Mouse (Mus musculus) limb, embryonic 12.5 days (tissue): ENCODE results near the gene Crcp. TPM values are rescaled to one million over a fixed set of nuclear protein-coding genes. Genes with fewer than 3 reads are reported as not detected.

ENCODE experiments used
- ATAC-seq: fragments of 200-750 bp; cut with Nextera tagmentation; 2 replicates; pipeline ENCODE4 v1.8.0; 2017; ENCODE audit warnings: low read depth, moderate TSS enrichment; ENCODE audit not compliant: insufficient number of reproducible peaks, insufficient read depth, low FRiP score, low TSS enrichment
- H3K27ac ChIP-seq: fragments of 300-500 bp; sonication (generic); 2 replicates; pipeline ENCODE4 v1.5.1; 2016; ENCODE audit warnings: mild to moderate bottlenecking, moderate library complexity
- H3K27me3 ChIP-seq: fragments of 300-500 bp; sonication (generic); 2 replicates; pipeline ENCODE4 v1.6.1; 2016; ENCODE audit warnings: mild to moderate bottlenecking, moderate library complexity
- H3K36me3 ChIP-seq: fragments of 300-500 bp; sonication (generic); 2 replicates; pipeline ENCODE4 v1.6.1; 2016; ENCODE audit warnings: mild to moderate bottlenecking, moderate library complexity
- H3K4me1 ChIP-seq: fragments of 300-500 bp; sonication (generic); replicated peaks from 2 replicates; pipeline ENCODE4 v1.6.1; 2016
- H3K4me2 ChIP-seq: fragments of 300-500 bp; sonication (generic); 2 replicates; pipeline ENCODE4 v1.6.1; 2016; ENCODE audit warnings: mild to moderate bottlenecking, moderate library complexity
- H3K4me3 ChIP-seq: fragments of 300-500 bp; sonication (generic); replicated peaks from 2 replicates; pipeline ENCODE4 v1.5.1; 2016; ENCODE audit warnings: mild to moderate bottlenecking
- H3K9ac ChIP-seq: fragments of 300-500 bp; sonication (generic); replicated peaks from 2 replicates; pipeline ENCODE4 v1.6.1; 2016; ENCODE audit warnings: mild to moderate bottlenecking, moderate library complexity
- H3K9me3 ChIP-seq: fragments of 300-500 bp; sonication (generic); 2 replicates; pipeline ENCODE4 v1.6.1; 2016; ENCODE audit warnings: mild to moderate bottlenecking, moderate library complexity
- WGBS: fragments of 180-500 bp; shearing (Covaris S2); methylation state at CpG from one replicate; pipeline ENCODE4 v1.1.7; 2016; 5-methylcytosine and 5-hydroxymethylcytosine counted together
- polyA plus RNA-seq: library from polyadenylated mRNA; unstranded; fragments of >200 nt; fragmentation: Nextera tagmentation; extraction: Ambion mirVana; gene quantifications from 2 replicates; pipeline ENCODE4 v1.2.1, GENCODE M21; 2016

Gene Crcp
- polyA plus RNA-seq, 1 experiment from 2014 or later: 39.6 TPM

GRCm38 (mm10) chr5:130056303-130056702 lies 27.2 kb downstream of the Crcp start:
- WGBS: 98% methylated on average over 2 of the region's 2 CpGs
- Histone ChIP-seq H3K27ac (no peak overlapping the region), H3K4me1 (no peaks in the 10 kb centered on the region), H3K27me3 (no peaks in the 10 kb centered on the region), H3K9ac (no peak overlapping the region), H3K4me2 (no peak overlapping the region), H3K9me3 (no peaks in the 10 kb centered on the region), H3K4me3 (no peak overlapping the region), H3K36me3 (peaks cover 53% of the 10 kb centered on the region)
- ATAC-seq: no peak

- Histone ChIP-seq H3K4me3 (no peak overlapping the region), H3K4me1 (no peaks in the 10 kb centered on the region), H3K27ac (no peak overlapping the region), H3K9ac (no peak overlapping the region), H3K4me2 (no peak overlapping the region), H3K36me3 (peaks cover 40% of the 10 kb centered on the region), H3K9me3 (no peaks in the 10 kb centered on the region), H3K27me3 (no peaks in the 10 kb centered on the region)
- peak; percentile 47; the same call in 1 of the 2 replicates for ATAC-seq
- 83% methylated on average over 12 of the region's 12 CpGs for WGBS
These were observed 30.6 kb downstream of the Crcp start for GRCm38 (mm10) chr5:130059413-130060328.

GRCm38 (mm10) chr5:130060329-130060665 lies 31.2 kb downstream of the Crcp start:
- Histone ChIP-seq H3K27me3 (no peaks in the 10 kb centered on the region), H3K27ac (no peak overlapping the region), H3K4me1 (no peaks in the 10 kb centered on the region), H3K36me3 (peaks cover 39% of the 10 kb centered on the region), H3K4me2 (no peak overlapping the region), H3K9me3 (no peaks in the 10 kb centered on the region), H3K4me3 (no peak overlapping the region), H3K9ac (no peak overlapping the region)
- WGBS: 93% methylated on average over 4 of the region's 4 CpGs
- no peak for ATAC-seq

- Histone ChIP-seq H3K9me3 (peaks cover 6% of the 10 kb centered on the region; the same call in 1 of the 2 replicates), H3K27me3 (no peaks in the 10 kb centered on the region), H3K36me3 (peaks cover 32% of the 10 kb centered on the region), H3K4me2 (no peak overlapping the region), H3K4me3 (no peak overlapping the region), H3K27ac (no peak overlapping the region), H3K4me1 (no peaks in the 10 kb centered on the region), H3K9ac (no peak overlapping the region)
- no peak for ATAC-seq
- WGBS: 82% methylated on average over 2 of the region's 2 CpGs
These were observed 33.0 kb downstream of the Crcp start for GRCm38 (mm10) chr5:130062096-130062495.

GRCm38 (mm10) chr5:130063760-130064159 lies 34.7 kb downstream of the Crcp start:
- Histone ChIP-seq H3K4me2 (no peak overlapping the region), H3K9me3 (peaks cover 6% of the 10 kb centered on the region; the same call in 1 of the 2 replicates), H3K4me3 (no peak overlapping the region), H3K36me3 (peaks cover 27% of the 10 kb centered on the region), H3K27ac (no peak overlapping the region), H3K9ac (no peak overlapping the region), H3K4me1 (no peaks in the 10 kb centered on the region), H3K27me3 (no peaks in the 10 kb centered on the region)
- ATAC-seq: no peak
- WGBS: 88% methylated on average over 2 of the region's 2 CpGs

GRCm38 (mm10) chr5:130065579-130065978 lies 36.5 kb downstream of the Crcp start:
- no peak overlapping the region for H3K4me3 ChIP-seq
- no peak overlapping the region for H3K9ac ChIP-seq
- no peak overlapping the region for H3K4me2 ChIP-seq
- H3K9me3 ChIP-seq: peaks cover 6% of the 10 kb centered on the region; the same call in 1 of the 2 replicates
- no peaks in the 10 kb centered on the region for H3K4me1 ChIP-seq
- H3K27me3 ChIP-seq: no peaks in the 10 kb centered on the region
- WGBS: 95% methylated on average over 1 of the region's 1 CpGs
- H3K36me3 ChIP-seq: peaks cover 15% of the 10 kb centered on the region
- H3K27ac ChIP-seq: no peak overlapping the region
- no peak for ATAC-seq

DNA sequence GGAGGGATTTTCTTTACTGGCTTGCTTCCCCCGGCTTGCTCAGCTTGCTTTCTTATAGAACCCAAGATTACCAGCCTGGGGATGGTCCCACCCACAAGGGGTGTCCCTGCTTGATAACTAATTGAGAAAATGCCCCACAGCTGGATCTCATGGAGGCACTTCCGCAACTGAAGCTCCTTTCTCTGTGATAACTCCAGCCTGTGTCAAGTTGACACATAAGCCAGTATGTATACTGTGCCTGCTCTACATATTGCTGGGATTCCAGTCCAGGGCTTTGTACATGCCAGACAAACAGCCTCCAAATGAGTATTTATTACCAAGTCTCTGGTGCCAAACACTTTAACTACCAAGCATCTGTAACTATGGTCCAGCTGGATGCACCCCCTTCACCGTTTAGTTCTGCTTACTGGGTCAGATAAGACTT lies 38.8 kb downstream of the Crcp start:
- 52% methylated on average over 3 of the region's 3 CpGs for WGBS
- Histone ChIP-seq H3K27me3 (no peaks in the 10 kb centered on the region), H3K4me1 (no peaks in the 10 kb centered on the region)

DNA sequence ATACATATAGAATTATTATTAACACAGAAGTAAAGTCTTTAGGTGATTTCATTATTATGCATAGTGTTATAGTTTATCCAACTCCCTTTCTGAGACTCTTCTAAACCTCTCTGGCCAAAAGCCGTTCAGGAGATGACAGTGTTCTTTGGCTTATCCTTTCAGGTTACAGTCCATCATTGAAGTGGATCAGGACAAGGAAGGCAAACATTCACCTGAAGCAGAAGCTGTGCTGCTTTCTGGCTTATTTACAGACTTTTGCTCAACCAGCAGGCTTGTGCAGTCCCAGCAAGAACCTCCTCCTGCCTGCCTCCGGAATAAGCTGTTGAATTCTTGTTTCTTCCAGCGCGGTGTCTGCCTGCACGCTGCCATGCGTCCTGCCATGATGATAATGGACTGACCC lies 43.9 kb downstream of the Crcp start, which contains the start of gene Tpst1:
Tpst1 (plus strand) TSS at position 301 of the 400 bp plus-strand sequence.
- H3K27ac ChIP-seq: no peak within 1 kb of the TSS
- H3K36me3 ChIP-seq: no peaks in the 10 kb centered on the region
- no peak within 1 kb of the TSS for H3K4me3 ChIP-seq
- WGBS: 91% methylated on average over 6 of the region's 6 CpGs
- no peaks in the 10 kb centered on the region; the same call in 1 of the 2 replicates for H3K9me3 ChIP-seq
- ATAC-seq: no peak
- no peaks in the 10 kb centered on the region for H3K27me3 ChIP-seq
- H3K9ac ChIP-seq: no peak within 1 kb of the TSS
- H3K4me2 ChIP-seq: no peak within 1 kb of the TSS
- H3K4me1 ChIP-seq: no peaks in the 10 kb centered on the region

More for the DNA sequence above, 38.8 kb downstream of the Crcp start:
- H3K9ac ChIP-seq: no peak overlapping the region
- H3K4me3 ChIP-seq: no peak overlapping the region
- ATAC-seq: no peak
- H3K9me3 ChIP-seq: peaks cover 6% of the 10 kb centered on the region; the same call in 1 of the 2 replicates
- H3K36me3 ChIP-seq: peaks cover 1% of the 10 kb centered on the region
- H3K4me2 ChIP-seq: no peak overlapping the region
- no peak overlapping the region for H3K27ac ChIP-seq

DNA sequence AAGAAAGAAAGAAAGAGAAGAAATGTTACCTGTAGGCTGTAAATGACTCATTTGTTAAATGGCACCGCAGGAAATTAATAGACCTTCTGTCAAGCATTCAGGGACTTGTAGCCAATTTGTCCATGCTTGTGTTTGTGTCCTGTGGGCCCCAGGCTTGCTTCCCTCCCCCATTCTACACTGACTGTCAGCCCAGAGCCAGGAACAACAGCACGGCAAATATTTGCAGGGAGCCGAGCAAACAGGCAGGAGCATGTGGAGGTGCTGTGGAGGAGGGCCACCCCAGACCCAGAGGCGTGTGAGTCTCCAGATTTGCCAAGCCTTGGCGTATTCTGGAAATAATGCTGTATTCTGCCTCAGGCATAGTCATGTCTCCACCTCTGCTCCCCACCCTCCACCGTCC lies 45.4 kb downstream of the Crcp start:
- 72% methylated on average over 6 of the region's 6 CpGs for WGBS
- Histone ChIP-seq H3K4me3 (no peak overlapping the region), H3K36me3 (no peaks in the 10 kb centered on the region), H3K9me3 (no peaks in the 10 kb centered on the region), H3K4me1 (no peaks in the 10 kb centered on the region), H3K27me3 (no peaks in the 10 kb centered on the region), H3K27ac (no peak overlapping the region), H3K4me2 (no peak overlapping the region), H3K9ac (no peak overlapping the region; the same call in 1 of the 2 replicates)
- no peak for ATAC-seq

- Histone ChIP-seq H3K9ac (no peak overlapping the region), H3K36me3 (peaks cover 3% of the 10 kb centered on the region; the same call in 1 of the 2 replicates), H3K4me3 (no peak overlapping the region), H3K4me1 (peaks cover 8% of the 10 kb centered on the region), H3K9me3 (0 out of 2 replicates have a peak, but pooled peaks cover 2% of the 10 kb centered on the region), H3K4me2 (no peak overlapping the region), H3K27ac (no peak overlapping the region), H3K27me3 (no peaks in the 10 kb centered on the region)
- no peak for ATAC-seq
- 66% methylated on average over 6 of the region's 6 CpGs for WGBS
These were observed 47.3 kb downstream of the Crcp start for GRCm38 (mm10) chr5:130076396-130076795.

- H3K4me1 ChIP-seq: peaks cover 8% of the 10 kb centered on the region
- peak overlapping the region; percentile 77; the same call in 1 of the 2 replicates for H3K4me3 ChIP-seq
- no peaks in the 10 kb centered on the region for H3K27me3 ChIP-seq
- WGBS: 69% methylated on average over 9 of the region's 9 CpGs
- 0 out of 2 replicates have a peak, but pooled peaks cover 4% of the 10 kb centered on the region for H3K9me3 ChIP-seq
- H3K4me2 ChIP-seq: peak overlapping the region; percentile 79
- H3K36me3 ChIP-seq: peaks cover 16% of the 10 kb centered on the region
- ATAC-seq: no peak
- H3K9ac ChIP-seq: no peak overlapping the region
- H3K27ac ChIP-seq: no peak overlapping the region
These were observed 49.2 kb downstream of the Crcp start for GRCm38 (mm10) chr5:130078096-130078833.
